Mouse (Mus musculus): ENCODE results near the gene Cbwd1. TPM values are rescaled to one million over a fixed set of nuclear protein-coding genes. Genes with fewer than 3 reads are reported as not detected.

Cbwd1 gene
- 10 to 100 TPM; 12.0 to 14.2 TPM for total RNA-seq (2021)
- long read RNA-seq, transcript Cbwd1-201 (15 exons, 1,929 nt), result major isoform, 10 of 28 reads
- long read RNA-seq, partial matches to known transcripts, result 0 of 28 reads
- long read RNA-seq, other reads (novel, unspliced or antisense), result 18 of 28 reads

DNA sequence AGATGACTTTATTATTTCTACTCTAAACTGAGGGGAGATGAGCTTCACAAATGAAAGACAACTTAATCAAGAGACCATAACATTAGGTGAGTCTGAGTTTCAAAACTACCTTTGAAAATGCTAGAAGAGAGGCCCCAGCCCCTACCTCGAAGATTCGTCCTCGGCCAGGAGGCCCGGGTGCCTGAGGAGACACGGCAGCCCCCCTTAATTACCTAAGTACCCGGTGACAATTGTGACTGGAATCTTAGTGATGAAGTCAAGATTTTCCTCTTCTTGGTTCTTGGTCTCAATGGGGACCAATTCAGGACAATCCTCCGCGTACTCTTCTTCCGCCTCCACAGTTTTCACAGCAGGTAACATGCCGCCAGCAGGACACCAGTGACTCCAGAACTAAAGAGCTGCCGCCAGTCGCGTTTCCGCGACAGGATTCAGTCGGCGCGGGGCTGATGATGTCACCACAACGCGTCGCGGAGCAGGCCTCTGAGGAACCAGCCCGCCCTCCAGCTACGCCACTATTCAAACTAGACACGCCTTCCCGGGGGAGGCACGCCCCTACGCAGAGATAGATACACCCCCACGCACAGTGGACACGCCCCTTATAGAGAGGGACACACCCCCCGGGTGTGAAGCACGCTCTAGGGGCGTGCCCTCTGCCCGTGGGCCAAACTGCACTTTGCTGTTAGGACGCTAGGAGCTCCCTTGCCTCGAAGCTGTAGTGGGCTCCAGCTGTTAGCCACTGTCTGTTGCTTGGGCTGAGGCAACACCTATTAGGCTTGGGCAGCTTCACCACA, at the start of gene Cbwd1:
TSS of gene Cbwd1 (minus strand) at position 439 of the 791 bp plus-strand sequence.
- DNase-seq (ENCODE audit: low spot score in 2 of 2), result peak; percentile 97 to 98

DNA sequence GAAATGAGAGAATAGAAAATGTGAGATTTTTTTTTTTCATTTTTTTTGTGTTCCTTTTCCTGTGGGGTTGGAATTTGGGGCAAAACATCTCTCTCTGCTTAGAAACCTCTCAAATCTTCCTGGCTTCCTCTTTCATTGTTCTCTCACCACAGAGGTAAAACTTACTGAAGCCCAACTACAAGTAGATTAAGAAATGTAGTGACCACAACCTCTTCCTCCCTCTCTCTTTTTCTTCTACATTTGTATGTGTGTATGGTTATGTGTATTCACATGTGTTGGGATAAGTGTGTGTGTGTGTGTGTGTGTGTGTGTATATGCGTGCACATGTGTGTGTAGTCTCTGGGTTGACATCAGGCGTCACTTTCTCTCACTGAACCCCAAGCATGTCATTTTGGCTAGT, 47.1 kb upstream of the Cbwd1 start:
- DNase-seq (ENCODE audit: low spot score in 2 of 2), result no peak

DNA sequence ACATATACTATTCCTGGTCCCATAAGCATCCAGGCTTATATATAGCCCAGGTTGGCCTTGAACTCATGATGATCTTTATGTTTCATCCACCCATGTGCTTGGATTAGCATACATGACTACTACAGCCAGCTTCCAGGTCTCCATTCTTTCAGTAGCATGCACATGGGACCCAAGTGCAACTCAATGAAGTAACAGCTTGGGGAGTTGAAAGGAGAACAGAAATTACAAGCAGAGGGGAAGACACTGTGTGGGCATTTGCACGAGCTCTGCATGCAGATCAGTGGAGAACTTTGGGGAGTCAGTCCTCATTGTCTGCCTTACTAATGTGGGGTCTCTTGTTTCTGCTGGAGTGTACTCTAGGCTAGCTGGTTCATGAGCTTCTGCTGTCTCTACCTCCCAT, 45.3 kb upstream of the Cbwd1 start:
- no peak for DNase-seq (ENCODE audit: low spot score in 2 of 2)

DNA sequence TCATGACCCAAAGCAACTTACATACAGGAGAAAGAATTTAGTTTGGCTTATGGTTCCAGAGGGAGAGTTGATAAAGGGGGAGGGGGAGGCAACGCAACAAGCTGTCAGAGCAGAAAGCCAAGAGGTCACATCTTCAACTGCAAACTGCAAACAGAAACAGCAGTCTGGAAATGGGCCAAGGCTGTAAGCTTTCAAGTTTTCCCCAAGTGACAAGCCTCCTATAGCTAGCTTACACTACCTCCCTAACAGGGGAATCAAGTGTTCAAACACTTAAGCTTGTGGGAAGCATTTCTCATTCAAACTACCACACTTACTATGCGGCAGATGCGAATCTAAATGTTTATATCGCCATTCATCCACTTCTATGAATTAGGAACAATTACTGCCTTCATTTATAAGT, 42.4 kb upstream of the Cbwd1 start:
- no peak for DNase-seq (ENCODE audit: low spot score in 2 of 2)

DNA sequence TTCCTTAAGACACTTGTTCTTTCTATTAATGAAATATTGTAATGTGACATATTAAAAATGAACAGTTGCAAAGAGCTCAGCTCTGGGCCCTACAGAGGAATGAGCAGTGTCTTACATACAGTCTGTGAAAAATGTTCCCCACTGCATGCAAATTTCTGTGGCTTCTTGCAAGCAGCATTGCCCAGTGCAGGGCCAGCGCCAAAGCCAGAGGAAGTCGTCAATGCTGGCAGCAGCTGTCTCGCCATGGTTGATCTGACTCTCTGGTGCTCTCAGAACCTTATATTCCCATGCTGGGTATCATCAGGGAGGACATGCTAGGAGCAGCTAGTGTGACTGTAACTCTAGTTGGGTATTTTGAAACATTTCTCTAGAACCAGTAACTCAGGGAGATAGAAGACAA, 41.4 kb upstream of the Cbwd1 start:
- no peak for DNase-seq (ENCODE audit: low spot score in 2 of 2)

DNA sequence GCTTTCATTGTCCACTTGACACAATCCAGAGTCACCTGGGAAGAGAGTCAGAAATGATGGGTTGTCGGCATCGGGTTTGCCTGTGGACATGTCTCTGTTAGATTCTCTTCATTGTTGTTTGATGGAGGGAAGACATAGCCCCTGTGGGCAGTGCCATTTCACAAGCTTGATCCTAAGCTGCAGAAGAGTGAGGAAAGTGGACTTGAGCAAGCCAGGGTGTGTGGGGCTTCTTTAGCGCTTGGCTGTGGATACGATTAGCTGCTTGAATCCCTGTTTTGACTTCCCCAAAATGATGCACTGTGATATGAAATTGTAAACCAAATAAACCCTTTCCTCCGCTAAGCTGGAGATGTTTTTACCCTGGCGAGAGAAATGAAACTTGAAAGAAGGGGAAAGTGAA, 40.6 kb upstream of the Cbwd1 start:
- no peak for DNase-seq (ENCODE audit: low spot score in 2 of 2)

DNA sequence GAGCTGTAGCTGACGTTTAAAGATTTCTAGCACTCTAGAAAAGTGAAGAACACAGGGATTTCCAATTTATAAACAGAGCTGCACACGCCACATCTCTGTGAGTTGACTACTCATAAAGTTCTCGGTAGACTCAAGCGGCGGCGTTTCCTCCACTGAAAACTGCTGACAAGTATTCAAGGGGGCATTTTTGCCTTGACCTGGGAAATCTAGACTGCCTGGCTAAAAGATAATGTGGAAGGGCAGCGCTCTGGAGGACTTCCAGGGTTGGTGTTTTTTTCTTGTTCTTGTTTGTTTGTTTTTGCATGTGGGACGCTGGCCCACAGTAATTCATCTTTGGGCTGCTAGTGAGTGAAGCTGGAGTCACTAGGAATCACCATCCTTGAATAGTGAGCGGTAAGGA, 38.7 kb upstream of the Cbwd1 start:
- DNase-seq (ENCODE audit: low spot score in 2 of 2), result no peak

DNA sequence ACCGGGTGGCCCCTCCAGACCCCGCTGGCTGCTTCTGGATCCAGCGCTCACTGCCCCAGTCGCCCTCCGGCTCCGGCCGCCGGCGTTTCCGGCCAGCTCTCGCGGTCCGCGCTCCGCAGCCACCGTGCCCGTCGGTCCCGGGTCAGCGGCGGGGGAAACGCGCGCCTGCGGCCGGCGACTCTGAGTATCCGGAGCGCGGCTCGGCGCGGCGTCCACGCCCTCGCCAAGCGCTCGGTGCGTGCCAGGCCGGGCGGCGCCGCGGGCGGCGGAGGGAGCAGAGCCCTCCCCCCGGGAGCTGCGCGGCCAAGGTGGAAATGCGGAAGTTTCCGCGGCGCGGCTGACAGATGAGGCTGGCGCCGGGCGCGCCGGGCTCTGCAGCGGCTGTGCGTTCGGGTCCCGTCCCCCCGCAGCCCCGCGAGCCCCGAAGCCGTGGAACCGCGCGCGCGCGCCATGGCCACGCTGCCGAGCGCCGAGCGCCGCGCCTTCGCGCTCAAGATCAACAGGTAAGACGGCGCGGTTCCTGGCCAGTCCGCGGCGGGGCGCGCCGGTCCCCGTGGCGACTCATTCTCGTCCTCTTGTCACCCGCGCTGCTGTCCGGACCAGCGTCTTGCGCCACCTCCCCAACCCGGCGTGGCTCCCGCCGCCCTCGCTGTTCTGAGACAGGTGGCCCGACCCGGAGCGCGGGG, 37.9 kb upstream of the Cbwd1 start, which contains the start of gene Dock8:
TSS of gene Dock8 (plus strand) at position 334 of the 686 bp plus-strand sequence.
- peak; percentile 25 to 57 for DNase-seq (ENCODE audit: low spot score in 2 of 2)

DNA sequence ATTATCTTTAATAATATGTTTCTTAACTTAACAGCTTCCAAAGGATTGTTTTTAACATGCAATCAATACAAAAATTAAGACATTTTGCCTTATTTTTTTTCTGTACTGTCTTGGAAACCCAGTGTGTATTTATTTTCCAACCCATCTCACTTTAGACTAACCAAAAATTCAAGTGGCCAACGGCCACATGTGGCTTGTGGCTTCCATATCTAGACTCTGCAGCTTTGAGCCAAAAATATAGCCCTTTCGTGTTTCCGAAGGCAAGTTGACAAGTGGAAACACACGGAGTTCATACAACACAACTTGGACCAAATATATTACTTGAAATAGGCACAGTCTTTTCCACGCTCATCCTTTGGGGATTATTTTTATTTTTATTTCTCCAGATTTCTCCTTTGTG, 37.2 kb upstream of the Cbwd1 start:
- DNase-seq (ENCODE audit: low spot score in 2 of 2), result no peak

DNA sequence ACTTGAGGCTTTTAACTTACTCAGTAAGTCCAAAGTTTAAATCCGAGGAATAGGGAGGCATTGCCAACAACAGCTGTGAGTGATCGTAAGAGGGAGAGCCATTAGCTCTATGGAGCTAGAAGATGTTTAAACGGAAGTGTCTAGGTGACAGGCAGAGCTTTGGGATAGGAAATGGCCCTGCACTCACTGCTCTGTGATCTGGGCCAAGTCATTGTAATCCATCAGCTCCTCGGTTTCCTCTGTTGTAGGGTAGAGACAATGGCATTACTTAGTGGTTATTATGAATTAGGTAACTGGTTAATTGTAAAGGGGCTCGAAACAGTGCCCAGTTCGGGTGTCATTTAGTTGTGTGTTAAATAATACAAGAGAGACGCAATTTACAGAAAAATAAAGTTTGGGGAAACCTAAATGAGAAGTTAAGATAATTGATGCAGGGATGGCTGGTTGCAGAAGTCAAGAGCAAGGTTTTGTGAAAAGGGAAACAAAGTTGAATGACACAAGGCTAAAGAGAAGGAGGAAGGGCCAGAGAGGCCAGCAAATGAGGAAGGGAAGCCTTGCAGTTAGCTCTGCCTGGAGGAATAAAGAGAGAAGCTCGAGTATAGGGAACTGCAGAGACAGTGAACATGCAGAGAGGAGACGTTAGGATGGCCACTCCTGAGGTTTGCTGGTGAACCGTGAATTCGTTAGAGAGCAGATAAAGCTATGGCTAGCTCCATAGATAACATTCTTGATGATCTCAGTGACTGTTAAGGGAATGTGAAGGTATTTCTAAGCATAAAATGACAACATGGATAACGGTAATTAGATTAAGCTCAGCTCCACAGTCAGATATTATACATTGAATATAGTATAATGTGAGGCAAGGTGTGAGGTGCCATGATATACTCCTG, 35.6 kb upstream of the Cbwd1 start:
- DNase-seq (ENCODE audit: low spot score in 2 of 2), result no peak

DNA sequence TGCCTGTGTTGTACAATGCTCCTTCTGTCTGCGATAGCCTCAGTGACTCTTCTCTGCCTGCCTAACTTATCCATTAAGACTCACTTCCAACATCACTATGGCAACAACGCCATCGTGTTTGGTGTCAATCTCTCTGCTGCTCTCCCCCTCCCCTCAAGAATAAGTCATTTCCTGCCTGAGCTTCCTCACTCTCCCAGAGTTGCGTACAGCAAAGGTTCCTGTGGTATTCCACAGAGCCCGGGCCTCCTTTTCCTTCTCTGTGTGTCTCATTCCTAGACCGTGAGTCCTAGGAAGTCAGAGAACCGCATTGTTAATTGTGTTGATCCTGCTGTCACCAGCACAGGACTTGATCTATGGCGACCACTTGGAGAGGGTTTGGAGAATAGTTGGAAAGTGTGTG, 33.5 kb upstream of the Cbwd1 start:
- DNase-seq (ENCODE audit: low spot score in 2 of 2), result no peak

DNA sequence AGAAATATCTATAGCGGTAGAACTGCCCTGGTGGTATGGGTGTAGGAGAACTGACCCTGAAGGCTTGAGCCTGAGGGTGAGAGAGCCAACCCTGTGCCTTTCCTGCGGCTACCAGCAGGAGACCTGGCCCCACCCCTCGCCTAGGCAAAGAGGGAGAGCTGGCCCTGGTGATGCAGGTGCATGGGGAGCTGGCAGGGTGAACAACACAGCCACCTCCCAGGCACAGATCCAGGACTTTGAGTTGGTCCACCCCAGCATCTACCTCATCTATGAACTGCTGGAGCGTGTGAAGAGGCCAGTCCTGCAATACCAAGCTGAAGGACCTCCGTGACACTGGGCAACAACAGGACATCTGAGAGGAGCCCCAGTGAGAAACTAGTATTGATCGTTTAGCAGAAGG, 32.1 kb upstream of the Cbwd1 start:
- DNase-seq (ENCODE audit: low spot score in 2 of 2), result no peak

DNA sequence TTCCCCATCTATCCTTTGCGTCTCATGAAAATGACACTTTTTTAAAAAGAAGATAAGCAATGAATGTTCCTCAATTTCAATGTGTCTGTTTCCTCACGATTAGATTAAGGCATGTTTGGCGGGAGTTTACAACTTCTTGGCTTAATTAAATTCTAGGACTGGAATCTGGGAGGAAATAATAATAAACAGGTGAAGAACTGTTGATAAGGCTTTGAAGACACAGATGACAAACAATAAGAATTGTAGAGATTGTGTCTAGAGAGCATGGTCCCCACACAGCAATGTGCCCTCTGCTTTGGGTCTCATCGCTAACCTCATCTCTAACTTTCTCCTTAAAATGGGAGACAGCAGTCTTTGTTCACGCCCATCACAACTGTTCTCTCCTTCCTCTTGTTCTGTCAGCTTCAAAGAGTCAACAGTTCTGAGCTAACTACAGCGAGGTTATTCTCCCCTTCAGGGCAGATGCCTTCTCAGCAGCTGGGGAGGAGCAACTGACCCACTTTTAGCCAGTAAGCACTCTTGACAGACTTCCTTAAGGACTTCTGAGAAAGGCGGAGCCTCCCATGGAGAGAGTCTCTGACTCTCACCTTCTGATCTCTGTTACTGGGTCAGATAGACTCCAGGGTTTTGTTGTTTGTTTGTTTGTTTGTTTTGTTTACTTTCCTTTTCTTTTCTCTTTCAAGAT, 28.9 kb upstream of the Cbwd1 start:
- DNase-seq (ENCODE audit: low spot score in 2 of 2), result no peak

DNA sequence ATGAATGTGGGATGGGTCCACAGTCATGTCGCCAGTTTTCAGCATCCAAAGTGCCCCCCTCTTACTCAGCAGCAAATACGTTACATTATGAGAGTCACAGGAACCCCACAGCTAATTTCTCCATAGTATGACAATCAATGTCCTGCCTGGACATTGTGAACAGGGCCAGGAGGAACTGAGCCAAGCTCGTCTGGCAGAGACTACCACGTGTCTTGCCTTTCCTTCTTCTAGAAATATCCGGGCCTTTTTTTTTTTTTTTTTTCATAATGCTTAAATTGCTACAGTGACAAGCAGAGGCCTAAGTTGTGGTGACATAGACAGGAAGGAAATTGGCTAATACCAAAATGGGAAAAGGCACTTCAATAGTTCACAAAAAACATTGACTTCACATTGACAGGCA, 27.4 kb upstream of the Cbwd1 start:
- no peak for DNase-seq (ENCODE audit: low spot score in 2 of 2)

DNA sequence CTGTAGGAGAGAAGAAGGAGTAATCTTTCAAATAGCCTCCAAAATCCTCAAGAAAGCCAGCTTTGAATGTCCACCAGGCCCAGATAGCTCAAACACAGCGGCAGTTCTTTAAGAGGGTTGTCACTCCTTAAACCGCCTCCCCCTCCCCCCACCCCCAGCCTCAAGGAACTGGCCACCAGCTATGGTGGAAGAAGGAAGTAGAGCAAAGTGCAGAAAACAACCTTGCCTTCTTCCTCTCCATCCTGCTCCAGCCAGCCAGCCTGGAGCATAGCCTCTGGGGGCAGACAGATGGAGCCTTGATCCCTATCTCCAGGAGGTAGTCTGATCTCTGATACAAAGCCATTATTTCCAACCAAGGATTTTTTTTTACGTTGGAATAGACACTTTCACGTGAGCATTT, 25.9 kb upstream of the Cbwd1 start:
- DNase-seq (ENCODE audit: low spot score in 2 of 2), result no peak

DNA sequence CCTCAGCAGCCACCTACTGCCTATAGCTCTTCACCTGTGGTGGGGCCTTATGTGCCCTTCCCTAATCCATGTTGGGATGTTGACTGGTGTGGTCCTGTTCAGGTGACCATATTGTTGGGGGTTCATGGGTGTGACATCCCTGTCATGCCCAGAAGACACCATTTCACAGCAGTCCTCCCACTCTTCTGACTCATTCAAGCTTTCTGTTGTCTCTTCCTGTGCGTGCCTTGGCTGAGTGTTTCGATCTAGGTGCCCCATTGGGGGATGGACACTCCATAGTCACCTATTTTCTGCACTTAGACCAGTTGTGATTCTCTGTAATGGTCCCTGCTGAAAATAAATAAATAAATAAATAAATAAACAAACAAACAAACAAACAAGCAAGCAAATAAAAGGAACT, 23.6 kb upstream of the Cbwd1 start:
- no peak for DNase-seq (ENCODE audit: low spot score in 2 of 2)

DNA sequence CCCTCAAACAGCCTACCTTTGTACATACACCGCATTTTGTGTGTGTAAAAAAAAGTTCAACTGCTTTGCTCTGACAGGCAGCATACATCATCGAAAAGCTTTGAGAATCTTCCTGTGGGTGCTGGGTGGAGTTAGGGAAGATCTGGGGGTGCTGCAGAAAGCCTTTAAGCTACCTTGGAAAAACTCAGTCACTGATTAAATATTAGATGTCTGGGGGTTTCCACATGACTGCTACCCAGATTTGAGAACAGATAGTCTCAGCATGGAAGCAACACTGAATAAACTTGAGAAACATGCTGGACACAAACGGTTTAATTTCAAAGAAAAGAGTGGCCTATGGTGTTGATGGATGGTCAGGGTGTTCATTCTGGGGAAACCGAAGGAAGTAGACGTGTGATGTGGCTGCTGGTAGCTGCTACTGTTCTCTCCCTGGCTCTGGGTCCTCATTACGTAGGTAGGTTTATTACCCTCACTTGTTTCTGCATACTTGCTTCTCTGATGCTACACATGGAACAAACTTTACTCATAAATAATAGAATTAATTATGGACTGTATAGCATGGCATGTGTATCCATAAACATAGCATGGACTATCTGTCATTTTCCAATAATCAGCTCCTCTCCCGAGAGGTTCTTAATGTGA, 22.6 kb upstream of the Cbwd1 start:
- DNase-seq (ENCODE audit: low spot score in 2 of 2), result no peak

DNA sequence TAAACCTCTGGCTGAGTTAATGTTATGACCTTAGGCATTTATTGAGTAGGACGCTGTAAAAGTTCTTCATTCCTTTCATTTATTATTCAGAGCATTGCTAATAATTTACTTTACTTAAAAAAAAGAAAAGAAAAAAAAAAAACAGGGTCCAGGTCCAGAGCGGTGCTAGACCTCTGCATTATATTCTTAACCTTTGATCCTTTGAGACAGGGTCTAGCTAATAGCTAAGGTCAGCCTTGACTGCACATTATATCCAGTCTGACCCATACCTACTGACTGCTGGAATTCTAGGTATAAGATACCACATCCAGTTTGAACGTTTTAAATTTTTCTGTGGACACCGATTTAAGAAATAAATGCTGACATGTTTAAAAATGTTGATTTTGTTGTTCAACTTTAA, 21.6 kb upstream of the Cbwd1 start:
- DNase-seq (ENCODE audit: low spot score in 2 of 2), result no peak

DNA sequence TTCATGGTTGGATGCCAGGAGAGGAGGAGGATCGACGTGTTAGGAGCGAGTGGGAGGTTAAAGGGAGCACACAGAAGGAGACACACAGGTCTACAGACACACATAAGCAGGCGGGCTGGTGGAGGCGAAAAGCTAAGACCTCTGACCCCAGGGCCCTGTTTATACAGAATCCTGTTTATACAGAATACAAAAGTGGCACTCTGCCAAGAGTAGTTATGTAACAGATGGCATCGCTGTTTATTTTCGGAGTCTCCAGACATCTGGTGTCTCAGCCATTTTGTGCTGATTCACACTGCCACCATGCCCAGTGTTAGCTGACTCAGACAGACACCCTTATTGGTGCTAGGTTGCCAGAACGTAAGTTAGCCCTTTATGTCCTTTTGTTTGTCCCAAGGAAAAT, 19.9 kb upstream of the Cbwd1 start:
- DNase-seq (ENCODE audit: low spot score in 2 of 2), result peak; percentile 31 to 37

All from layer of hippocampus, postnatal 10 days (tissue).